Mouse (Mus musculus): ENCODE results near the gene Rab8b. TPM values are rescaled to one million over a fixed set of nuclear protein-coding genes. Genes with fewer than 3 reads are reported as not detected.

Gene Rab8b
- polyA plus RNA-seq, 1 experiment from 2014 or later: 15.3 TPM

Other genes with a start within 250 kb of the Rab8b start
- gene Car12, start 206.0 kb downstream of the Rab8b start, polyA plus RNA-seq (2014; fragmentation: Nextera tagmentation; extraction: Ambion mirVana): 2.6 and 3.3 TPM in 2 replicates
- 30.2 and 33.0 TPM in 2 replicates for gene Aph1b, start 124.2 kb downstream of the Rab8b start, polyA plus RNA-seq (2014; fragmentation: Nextera tagmentation; extraction: Ambion mirVana)
- gene Gm10647, start 122.6 kb downstream of the Rab8b start, polyA plus RNA-seq (2014; fragmentation: Nextera tagmentation; extraction: Ambion mirVana): 0.08 and 0.23 TPM in 2 replicates
- gene Aph1c, start 85.0 kb downstream of the Rab8b start, polyA plus RNA-seq (2014; fragmentation: Nextera tagmentation; extraction: Ambion mirVana): 2.2 and 2.8 TPM in 2 replicates
- 357 and 434 TPM in 2 replicates for gene Rps27l, start 26.4 kb upstream of the Rab8b start, polyA plus RNA-seq (2014; fragmentation: Nextera tagmentation; extraction: Ambion mirVana)
- gene Lactb, start 55.8 kb upstream of the Rab8b start, polyA plus RNA-seq (2014; fragmentation: Nextera tagmentation; extraction: Ambion mirVana): 9.8 and 10.2 TPM in 2 replicates
- 104 and 126 TPM in 2 replicates for gene Tpm1, start 129.7 kb upstream of the Rab8b start, polyA plus RNA-seq (2014; fragmentation: Nextera tagmentation; extraction: Ambion mirVana)